Mouse (Mus musculus) embryonic facial prominence, embryonic 10.5 days (tissue): ENCODE measurements around the gene Smyd1. TPM values are rescaled to one million over a fixed set of nuclear protein-coding genes. Genes with fewer than 3 reads are reported as not detected.

Source experiments
- DNase-seq: peaks from one replicate; pipeline ENCODE4 v3.0.0-alpha.2; 2017; ENCODE audit warnings: low spot score
- H3K27ac ChIP-seq: fragments of 300-500 bp; sonication (generic); replicated peaks from 2 replicates; pipeline ENCODE4 v1.5.1; 2016; ENCODE audit warnings: mild to moderate bottlenecking
- H3K27me3 ChIP-seq: fragments of 300-500 bp; sonication (generic); replicated peaks from 2 replicates; pipeline ENCODE4 v1.6.1; 2016; ENCODE audit warnings: low read depth, mild to moderate bottlenecking; ENCODE audit not compliant: poor library complexity, severe bottlenecking
- H3K36me3 ChIP-seq: fragments of 300-500 bp; sonication (generic); replicated peaks from 2 replicates; pipeline ENCODE4 v1.6.1; 2016; ENCODE audit warnings: mild to moderate bottlenecking, moderate library complexity
- H3K4me1 ChIP-seq: fragments of 300-500 bp; sonication (generic); 2 replicates; pipeline ENCODE4 v1.6.1; 2016
- H3K4me3 ChIP-seq: fragments of 300-500 bp; sonication (generic); 2 replicates; pipeline ENCODE4 v1.5.1; 2016; ENCODE audit warnings: mild to moderate bottlenecking, moderate library complexity
- H3K9me3 ChIP-seq: fragments of 300-500 bp; sonication (generic); 2 replicates; pipeline ENCODE4 v1.6.1; 2016; ENCODE audit warnings: mild to moderate bottlenecking
- WGBS: fragments of 180-500 bp; shearing (Covaris S2); methylation state at CpG from one replicate; pipeline ENCODE4 v1.1.7; 2016; 5-methylcytosine and 5-hydroxymethylcytosine counted together
- polyA plus RNA-seq: library from polyadenylated mRNA; unstranded; fragments of >200 nt; fragmentation: Nextera tagmentation; extraction: Ambion mirVana; gene quantifications from 2 replicates; pipeline ENCODE4 v1.2.1, GENCODE M21; 2016

Smyd1 gene
- polyA plus RNA-seq, 1 experiment from 2014 or later = 0.25 TPM

DNA sequence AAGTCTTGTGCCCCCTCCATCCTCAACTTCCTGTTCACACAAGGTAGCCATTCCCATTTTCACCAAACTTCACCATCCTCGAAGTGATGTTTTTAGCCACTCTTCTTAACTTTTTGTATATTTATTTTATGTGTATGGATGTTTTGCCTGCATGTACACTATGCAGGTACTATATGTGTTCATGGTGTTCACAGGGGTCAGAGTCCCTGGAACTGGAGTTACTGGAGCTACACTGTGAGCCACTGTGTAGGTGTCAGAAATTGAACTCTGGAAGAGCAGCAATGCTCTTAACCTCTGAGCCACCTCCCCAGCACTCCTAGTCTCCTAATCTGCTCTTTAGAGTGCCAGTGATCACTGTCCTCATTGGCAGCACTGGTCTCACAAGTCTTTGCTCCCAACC lies 73.6 kb downstream of the Smyd1 start:
- no peak for DNase-seq
- Histone ChIP-seq H3K27me3 (no peaks in the 10 kb centered on the region), H3K4me3 (no peak overlapping the region), H3K9me3 (no peaks in the 10 kb centered on the region), H3K27ac (no peak overlapping the region), H3K36me3 (no peaks in the 10 kb centered on the region), H3K4me1 (no peaks in the 10 kb centered on the region)
- WGBS = 89% methylated on average over 1 of the region's 1 CpGs

DNA sequence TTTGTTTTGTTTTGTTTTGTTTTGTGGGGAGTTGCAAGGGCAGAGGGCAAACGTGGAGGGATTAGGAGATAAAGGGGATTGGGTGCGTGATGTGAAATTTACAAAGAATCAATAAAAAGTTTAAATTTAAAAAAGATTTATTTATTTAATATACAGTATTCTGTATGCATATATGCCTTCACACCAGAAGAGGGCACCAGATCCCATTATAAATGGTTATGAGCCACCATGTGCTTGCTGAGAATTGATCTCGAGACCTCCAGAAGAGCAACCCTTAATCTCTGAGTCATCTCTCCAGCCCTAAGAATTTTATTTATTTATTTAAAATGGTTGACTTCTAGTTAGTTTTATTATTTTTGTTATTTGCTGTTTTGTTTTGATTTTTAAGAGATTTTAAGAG lies 78.8 kb downstream of the Smyd1 start:
- Histone ChIP-seq H3K4me3 (no peak overlapping the region), H3K36me3 (no peaks in the 10 kb centered on the region), H3K27ac (no peak overlapping the region), H3K4me1 (no peaks in the 10 kb centered on the region), H3K9me3 (no peaks in the 10 kb centered on the region), H3K27me3 (no peaks in the 10 kb centered on the region)
- WGBS = 92% methylated on average over 3 of the region's 3 CpGs
- DNase-seq = no peak

DNA sequence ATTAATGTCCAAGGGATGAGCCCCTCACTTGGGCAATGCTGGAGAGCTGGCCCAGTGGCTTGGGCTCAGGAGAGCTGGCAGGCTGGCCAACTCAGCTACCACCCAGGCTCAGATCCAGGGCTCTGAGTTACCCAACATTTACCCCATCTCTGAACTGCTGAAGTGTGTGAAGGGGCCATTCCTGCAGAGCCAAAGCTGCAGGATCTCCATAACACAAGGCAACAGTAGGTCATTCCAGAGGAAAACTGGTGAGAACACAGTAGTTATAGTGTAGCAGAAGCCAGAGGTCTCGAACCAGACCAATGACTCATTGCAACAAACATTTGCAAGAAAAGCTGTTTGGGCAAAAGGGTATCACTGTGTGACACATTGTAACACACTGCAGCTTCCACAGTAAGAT lies 79.2 kb downstream of the Smyd1 start:
- H3K36me3 ChIP-seq = no peaks in the 10 kb centered on the region
- 97% methylated on average over 1 of the region's 1 CpGs for WGBS
- no peaks in the 10 kb centered on the region for H3K27me3 ChIP-seq
- H3K9me3 ChIP-seq = no peaks in the 10 kb centered on the region
- no peaks in the 10 kb centered on the region for H3K4me1 ChIP-seq
- no peak overlapping the region for H3K4me3 ChIP-seq
- DNase-seq = no peak
- H3K27ac ChIP-seq = no peak overlapping the region

DNA sequence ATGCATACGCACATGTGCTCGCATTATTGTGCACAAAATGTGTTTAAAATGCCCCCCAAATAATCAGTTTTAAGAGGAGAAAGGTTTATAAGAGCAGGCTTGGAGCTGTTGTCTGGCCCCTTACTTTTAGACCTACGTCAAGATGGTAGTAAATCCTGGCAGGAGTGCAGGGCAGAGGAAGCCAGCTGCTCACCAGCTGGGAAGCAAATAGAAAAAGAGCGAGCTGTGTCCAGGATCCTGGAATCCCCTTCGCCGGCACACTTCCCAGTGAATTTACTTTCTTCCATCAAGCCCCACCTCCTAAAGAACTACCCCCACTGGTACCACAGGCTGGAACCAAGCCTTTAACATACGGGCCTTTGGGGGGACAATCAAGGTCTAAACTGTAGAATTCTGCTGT lies 81.2 kb downstream of the Smyd1 start:
- Histone ChIP-seq H3K9me3 (no peaks in the 10 kb centered on the region), H3K4me1 (no peaks in the 10 kb centered on the region), H3K27ac (no peak overlapping the region), H3K4me3 (no peak overlapping the region), H3K27me3 (no peaks in the 10 kb centered on the region), H3K36me3 (no peaks in the 10 kb centered on the region)
- WGBS = 88% methylated on average over 7 of the region's 7 CpGs
- no peak for DNase-seq

DNA sequence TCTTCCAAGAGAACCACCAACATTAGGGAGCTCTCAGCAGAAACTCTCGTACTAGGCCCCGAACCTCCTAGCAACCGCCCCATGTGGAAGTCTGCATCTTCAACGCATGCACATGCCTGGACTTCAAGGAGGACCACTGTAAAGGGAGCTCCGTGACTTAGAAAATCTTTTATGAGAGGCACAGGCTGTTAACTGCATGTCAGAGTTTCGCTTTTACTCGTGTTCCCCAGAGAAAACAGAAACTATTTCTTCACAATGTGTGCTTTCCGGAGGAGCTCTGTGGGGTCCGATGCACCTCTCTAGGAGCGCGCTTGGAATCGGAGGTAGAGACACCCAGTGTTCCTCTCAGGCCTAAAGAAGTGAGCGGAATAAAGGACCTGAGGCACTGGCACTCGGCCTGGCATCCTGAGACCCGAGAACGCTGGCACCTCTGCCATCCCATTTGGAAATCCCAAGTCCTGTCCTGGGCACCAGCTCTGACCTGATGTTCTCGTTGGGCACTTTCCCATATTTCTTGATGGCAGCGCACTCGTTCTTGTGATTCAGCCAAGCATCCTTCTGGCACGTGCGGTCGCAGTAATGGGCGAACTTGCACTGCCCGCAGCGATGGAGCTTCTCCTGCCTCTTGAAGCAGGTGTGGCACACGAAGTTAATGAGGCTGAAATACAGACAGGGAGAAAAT lies 82.8 kb downstream of the Smyd1 start:
- Histone ChIP-seq H3K27me3 (no peaks in the 10 kb centered on the region), H3K27ac (no peak overlapping the region), H3K4me1 (no peaks in the 10 kb centered on the region), H3K9me3 (no peaks in the 10 kb centered on the region), H3K4me3 (no peak overlapping the region), H3K36me3 (no peaks in the 10 kb centered on the region)
- DNase-seq = no peak
- 91% methylated on average over 26 of the region's 26 CpGs for WGBS

DNA sequence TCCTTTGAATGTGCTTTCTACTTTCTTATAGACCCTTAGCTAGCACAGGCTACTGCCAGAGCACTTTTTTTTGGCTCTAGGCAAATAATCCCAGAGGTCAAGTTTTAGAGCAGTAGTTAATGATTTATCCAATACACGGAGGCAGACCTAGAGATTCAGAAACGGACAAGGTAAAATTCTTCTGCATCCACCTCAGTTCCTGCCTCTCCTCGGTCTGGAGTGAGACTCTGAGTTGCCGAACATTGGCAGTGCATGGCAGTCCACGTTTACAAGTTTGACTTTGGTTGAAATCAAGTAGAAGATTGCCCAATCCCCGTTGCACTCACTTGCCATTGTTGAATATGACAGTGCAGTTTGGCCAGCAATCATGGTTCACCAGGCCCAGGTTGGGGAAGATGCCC lies 85.0 kb downstream of the Smyd1 start:
- H3K27ac ChIP-seq = no peak overlapping the region
- DNase-seq = no peak
- no peaks in the 10 kb centered on the region for H3K4me1 ChIP-seq
- 85% methylated on average over 6 of the region's 6 CpGs for WGBS
- no peaks in the 10 kb centered on the region for H3K9me3 ChIP-seq
- no peaks in the 10 kb centered on the region for H3K36me3 ChIP-seq
- no peaks in the 10 kb centered on the region for H3K27me3 ChIP-seq
- H3K4me3 ChIP-seq = no peak overlapping the region

DNA sequence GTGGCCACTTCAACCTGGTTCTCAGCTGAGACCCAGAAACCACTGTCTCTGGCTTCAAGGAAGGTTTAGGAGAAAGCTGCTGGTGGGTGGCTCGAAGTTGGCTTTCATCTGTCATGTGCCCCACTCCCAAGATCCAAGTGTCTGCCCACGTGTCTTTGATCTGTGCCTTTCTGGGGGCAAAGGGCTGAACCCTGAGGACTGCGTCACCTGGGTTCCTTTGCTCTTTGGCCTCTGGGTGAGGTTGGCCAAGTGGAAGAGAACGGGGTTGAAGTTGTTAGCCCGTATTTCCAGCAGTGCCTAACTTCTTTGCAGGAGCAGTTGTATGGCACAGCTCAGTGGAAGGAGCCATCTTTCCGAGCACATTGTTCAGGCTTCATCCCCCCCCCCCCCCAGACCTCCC lies 85.5 kb downstream of the Smyd1 start:
- no peaks in the 10 kb centered on the region for H3K9me3 ChIP-seq
- no peak overlapping the region for H3K27ac ChIP-seq
- no peaks in the 10 kb centered on the region for H3K27me3 ChIP-seq
- H3K36me3 ChIP-seq = no peaks in the 10 kb centered on the region
- no peak overlapping the region for H3K4me3 ChIP-seq
- 72% methylated on average over 6 of the region's 6 CpGs for WGBS
- no peak for DNase-seq
- no peaks in the 10 kb centered on the region for H3K4me1 ChIP-seq

DNA sequence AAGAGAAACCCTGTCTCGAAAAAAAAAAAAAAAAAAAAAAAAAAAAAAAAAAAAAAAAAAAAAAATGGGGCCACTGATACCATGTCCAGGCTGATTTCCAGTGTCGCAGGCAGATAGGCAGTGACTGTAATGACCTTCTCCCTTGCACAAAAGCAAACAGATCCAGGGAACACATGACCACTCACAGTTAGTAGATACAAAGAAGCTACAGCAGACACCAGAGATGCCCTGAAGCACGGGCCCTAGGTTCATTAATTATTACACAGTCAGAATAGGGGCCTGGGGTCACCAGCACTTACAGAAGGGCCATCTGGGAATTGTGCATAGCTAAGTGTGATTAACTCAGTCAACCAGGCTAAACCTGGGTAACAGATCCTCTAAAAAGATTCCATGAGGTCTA lies 86.1 kb downstream of the Smyd1 start:
- Histone ChIP-seq H3K4me1 (no peaks in the 10 kb centered on the region), H3K4me3 (no peak overlapping the region), H3K9me3 (no peaks in the 10 kb centered on the region), H3K27ac (no peak overlapping the region), H3K36me3 (no peaks in the 10 kb centered on the region), H3K27me3 (no peaks in the 10 kb centered on the region)
- no peak for DNase-seq
- 68% methylated on average over 3 of the region's 3 CpGs for WGBS

DNA sequence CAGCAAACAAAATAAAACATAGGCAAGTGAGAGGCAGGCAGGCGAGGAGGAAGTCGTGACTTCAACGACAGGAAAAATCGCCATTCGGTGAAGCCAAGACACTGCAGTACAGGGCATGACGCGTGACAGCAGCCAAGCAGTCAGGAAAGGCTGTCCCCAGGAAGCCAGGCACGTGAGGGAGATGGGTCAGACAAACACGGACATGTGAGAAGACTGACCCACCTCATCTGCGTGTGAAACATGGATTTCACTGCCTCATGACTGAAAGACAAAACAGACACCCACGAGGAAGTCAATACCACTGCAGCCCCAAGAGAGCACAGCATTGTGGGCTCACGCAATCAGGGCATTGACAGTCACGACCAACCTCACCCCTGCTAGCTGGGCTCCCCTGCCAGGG lies 86.9 kb downstream of the Smyd1 start:
- 85% methylated on average over 13 of the region's 13 CpGs for WGBS
- no peak overlapping the region for H3K27ac ChIP-seq
- DNase-seq = no peak
- no peaks in the 10 kb centered on the region for H3K9me3 ChIP-seq
- H3K27me3 ChIP-seq = no peaks in the 10 kb centered on the region
- no peak overlapping the region for H3K4me3 ChIP-seq
- no peaks in the 10 kb centered on the region for H3K4me1 ChIP-seq
- no peaks in the 10 kb centered on the region for H3K36me3 ChIP-seq

DNA sequence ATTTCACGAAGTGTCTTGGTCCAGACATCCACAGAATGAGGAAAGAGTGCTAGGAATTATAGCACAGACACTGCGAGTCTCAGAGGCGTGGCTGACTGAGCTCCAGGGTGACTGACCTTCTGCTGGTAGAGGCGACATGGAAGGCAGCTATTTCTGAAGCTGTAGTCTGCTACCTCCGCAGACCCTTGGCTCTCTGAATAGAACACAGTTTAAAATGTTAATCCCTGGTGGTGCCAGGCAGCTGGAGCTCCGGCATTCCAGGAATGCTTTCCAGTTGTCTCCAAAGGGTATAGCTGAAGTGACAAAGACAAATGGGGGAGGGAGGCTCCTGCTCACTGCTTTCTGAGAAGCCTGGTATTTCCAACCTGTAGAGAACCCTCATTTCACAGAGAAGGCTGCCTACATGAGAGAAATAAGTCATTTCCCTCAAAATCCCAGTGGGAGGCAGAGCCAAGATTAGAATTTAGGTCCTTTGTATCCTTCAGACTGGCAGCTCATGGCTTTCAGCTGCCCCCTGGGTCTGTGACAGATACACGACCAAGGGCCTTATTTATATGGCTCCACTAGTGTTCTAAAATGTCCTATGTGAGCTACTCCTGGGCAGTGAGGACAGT lies 94.8 kb downstream of the Smyd1 start:
- Histone ChIP-seq H3K36me3 (no peaks in the 10 kb centered on the region), H3K9me3 (no peaks in the 10 kb centered on the region), H3K4me1 (peaks cover 25% of the 10 kb centered on the region), H3K27ac (peak overlapping the region; percentile 49; the same call in 1 of the 2 replicates), H3K4me3 (no peak overlapping the region), H3K27me3 (no peaks in the 10 kb centered on the region)
- peak; percentile 41 for DNase-seq
- WGBS = 9% methylated on average over 7 of the region's 7 CpGs

DNA sequence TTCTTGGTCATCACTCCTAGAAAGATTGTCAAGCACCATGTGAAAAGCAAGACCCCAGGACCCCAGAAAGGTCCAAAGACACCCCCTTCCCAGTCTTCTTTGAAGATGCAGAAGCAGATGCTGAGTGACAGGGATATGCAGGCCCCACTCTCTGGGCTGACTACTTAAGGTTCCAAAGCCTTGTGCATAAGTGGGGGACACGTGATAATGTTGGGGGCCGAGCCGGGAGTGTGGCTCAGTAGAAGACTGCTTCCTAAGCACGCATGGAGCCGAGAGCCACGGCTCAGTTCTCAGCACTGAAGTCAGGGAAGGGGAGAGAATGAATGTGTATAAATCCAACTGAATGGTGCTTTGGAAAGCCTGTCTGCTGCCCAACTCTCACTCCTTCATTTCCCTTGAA lies 95.5 kb downstream of the Smyd1 start:
- no peaks in the 10 kb centered on the region for H3K9me3 ChIP-seq
- H3K27me3 ChIP-seq = no peaks in the 10 kb centered on the region
- no peaks in the 10 kb centered on the region for H3K36me3 ChIP-seq
- peaks cover 25% of the 10 kb centered on the region for H3K4me1 ChIP-seq
- no peak overlapping the region for H3K4me3 ChIP-seq
- 30% methylated on average over 6 of the region's 6 CpGs for WGBS
- no peak for DNase-seq
- H3K27ac ChIP-seq = peak overlapping the region; percentile 30; the same call in 1 of the 2 replicates

DNA sequence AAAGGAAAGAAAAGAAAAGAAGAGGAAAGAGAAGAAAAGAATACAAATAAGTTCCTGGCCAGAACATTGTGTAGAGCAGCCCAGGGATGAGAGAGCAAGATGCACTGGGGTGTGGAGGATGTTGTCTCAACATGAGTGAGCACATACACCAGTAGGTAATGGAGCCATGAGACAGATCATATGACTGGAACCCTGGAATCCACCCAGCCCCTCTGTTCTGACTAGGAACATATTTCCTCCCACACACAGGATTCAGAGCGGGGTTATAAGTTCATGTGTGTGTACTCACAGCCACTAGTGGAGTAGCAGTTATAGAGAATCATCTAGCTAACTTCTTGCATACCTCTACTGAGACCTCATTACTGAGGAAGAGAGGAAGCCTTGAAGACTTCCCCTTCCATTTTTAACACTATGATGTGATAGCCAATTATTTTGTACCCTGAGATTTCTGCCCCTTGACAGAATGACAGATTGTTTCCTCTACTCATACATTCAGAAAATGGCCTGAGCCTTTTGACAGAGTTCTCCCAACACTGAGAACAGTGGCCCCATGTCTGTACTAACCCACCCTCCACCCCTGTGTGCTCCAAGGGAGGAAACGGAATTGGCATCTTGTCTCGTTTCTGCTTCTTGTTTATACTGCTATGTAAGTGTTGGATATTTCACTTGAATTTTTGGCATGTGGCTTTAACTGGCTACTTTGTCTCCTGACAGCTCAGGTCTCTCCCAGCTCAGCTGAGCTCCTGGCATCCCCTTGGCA lies 97.7 kb downstream of the Smyd1 start:
- H3K27me3 ChIP-seq = no peaks in the 10 kb centered on the region
- no peak overlapping the region for H3K27ac ChIP-seq
- H3K9me3 ChIP-seq = no peaks in the 10 kb centered on the region
- DNase-seq = no peak
- no peak overlapping the region for H3K4me3 ChIP-seq
- WGBS = 79% methylated on average over 3 of the region's 3 CpGs
- no peaks in the 10 kb centered on the region for H3K36me3 ChIP-seq
- H3K4me1 ChIP-seq = peaks cover 25% of the 10 kb centered on the region

DNA sequence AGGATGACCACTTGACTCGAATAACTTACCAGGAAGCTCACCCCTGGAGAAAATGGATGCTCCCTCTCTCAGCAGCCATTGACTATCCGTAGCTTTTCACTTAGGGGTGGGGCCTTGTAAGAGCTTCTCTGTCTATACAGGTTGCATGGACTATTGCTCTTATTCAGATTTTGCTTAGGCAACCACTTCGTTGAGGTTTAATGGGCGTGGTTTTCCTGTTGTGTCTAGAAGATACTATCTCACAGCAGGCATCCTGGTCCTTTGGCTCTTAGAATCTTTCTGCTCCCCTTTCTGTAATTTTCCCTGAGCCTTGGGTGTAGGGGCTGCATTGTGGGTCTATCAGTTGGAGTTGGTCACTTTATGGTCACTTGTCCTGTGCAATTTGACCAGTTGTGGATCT lies 100.5 kb downstream of the Smyd1 start:
- H3K4me1 ChIP-seq = peaks cover 11% of the 10 kb centered on the region
- DNase-seq = no peak
- no peak overlapping the region for H3K27ac ChIP-seq
- H3K9me3 ChIP-seq = no peaks in the 10 kb centered on the region
- H3K27me3 ChIP-seq = no peaks in the 10 kb centered on the region
- H3K4me3 ChIP-seq = no peak overlapping the region
- no peaks in the 10 kb centered on the region for H3K36me3 ChIP-seq
- 86% methylated on average over 4 of the region's 4 CpGs for WGBS
